Mouse (Mus musculus): ENCODE measurements at regions not wholly inside any gene's neighbourhood (a gene's known extent, or its start where the extent isn't known, plus 50 kb on each side); places are given as distances from the start of the nearest gene placed in this dataset.
A peak's percentile ranks its signal among the peaks of the same experiment; 100 is the strongest.

GRCm38 (mm10) chr17:79798361-79798760 lies 83.5 kb upstream of the Cyp1b1 start:
- peaks cover 14% of the 10 kb centered on the region; the same call in 1 of the 2 replicates for H3K4me1 ChIP-seq
- no peak overlapping the region for H3K9ac ChIP-seq
- 46% methylated on average over 6 of the region's 6 CpGs for WGBS
- no peaks in the 10 kb centered on the region for H3K36me3 ChIP-seq
- H3K27me3 ChIP-seq = no peaks in the 10 kb centered on the region
- H3K27ac ChIP-seq = no peak overlapping the region
- H3K4me2 ChIP-seq = no peak overlapping the region
- no peak for ATAC-seq (ENCODE audit: borderline replicate concordance, extremely low read depth, low FRiP score, low TSS enrichment)
- H3K4me3 ChIP-seq = no peak overlapping the region
- no peaks in the 10 kb centered on the region for H3K9me3 ChIP-seq

DNA sequence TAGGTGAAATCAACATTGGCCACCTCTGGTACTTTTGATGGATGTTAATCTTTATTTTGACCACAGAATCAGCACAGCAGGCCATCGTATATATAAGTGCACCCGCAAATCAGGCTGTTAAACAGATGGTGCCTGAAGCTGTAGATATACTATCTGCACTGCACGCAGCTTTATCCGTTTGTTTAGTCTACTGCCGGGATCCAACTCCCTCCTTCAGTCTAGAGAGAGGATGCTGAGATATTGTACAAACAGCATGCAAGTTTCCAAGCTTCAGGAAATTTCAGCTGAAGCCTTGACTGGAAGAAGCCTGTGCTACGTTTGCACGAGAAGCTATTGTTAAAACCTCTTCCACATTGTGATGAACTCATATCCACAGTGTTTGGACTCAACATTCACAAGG lies 75.3 kb upstream of the Cyp1b1 start:
- Histone ChIP-seq H3K27ac (peak overlapping the region; percentile 53; the same call in 1 of the 2 replicates), H3K4me2 (no peak overlapping the region), H3K27me3 (no peaks in the 10 kb centered on the region), H3K4me3 (no peak overlapping the region), H3K9me3 (no peaks in the 10 kb centered on the region), H3K36me3 (no peaks in the 10 kb centered on the region), H3K4me1 (peaks cover 16% of the 10 kb centered on the region), H3K9ac (no peak overlapping the region)
- peak; percentile 64; the same call in 1 of the 2 replicates for ATAC-seq (ENCODE audit: borderline replicate concordance, extremely low read depth, low FRiP score, low TSS enrichment)
- 18% methylated on average over 7 of the region's 7 CpGs for WGBS

- no peaks in the 10 kb centered on the region for H3K9me3 ChIP-seq
- peaks cover 16% of the 10 kb centered on the region for H3K4me1 ChIP-seq
- no peak overlapping the region for H3K4me2 ChIP-seq
- no peak overlapping the region for H3K4me3 ChIP-seq
- ATAC-seq (ENCODE audit: borderline replicate concordance, extremely low read depth, low FRiP score, low TSS enrichment) = no peak
- WGBS = 41% methylated on average over 2 of the region's 2 CpGs
- H3K9ac ChIP-seq = no peak overlapping the region
- peak overlapping the region; percentile 45 for H3K27ac ChIP-seq
- no peaks in the 10 kb centered on the region for H3K36me3 ChIP-seq
- no peaks in the 10 kb centered on the region for H3K27me3 ChIP-seq
These were observed 72.3 kb upstream of the Cyp1b1 start for GRCm38 (mm10) chr17:79787201-79787600.

DNA sequence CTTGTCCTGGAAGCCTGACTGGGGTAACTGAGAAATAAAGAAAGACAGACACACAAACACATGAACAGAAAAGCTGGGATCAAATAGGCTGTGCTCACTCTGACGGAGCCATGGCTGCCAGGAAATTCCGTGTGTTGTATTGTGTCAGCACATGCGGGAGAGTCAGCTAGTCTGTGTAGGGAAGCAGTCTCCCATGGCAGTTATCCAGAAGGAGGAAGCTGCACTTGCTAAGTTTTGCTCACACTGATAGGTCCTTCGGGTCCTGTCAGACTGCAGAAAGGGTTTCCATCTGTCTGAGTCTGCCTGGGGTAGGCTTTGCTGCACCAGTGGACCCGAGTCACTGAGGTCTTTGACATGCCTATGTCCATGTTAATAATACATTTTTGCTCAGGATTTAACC lies 71.8 kb upstream of the Cyp1b1 start:
- peak overlapping the region; percentile 45 for H3K27ac ChIP-seq
- WGBS = 55% methylated on average over 5 of the region's 5 CpGs

GRCm38 (mm10) chr17:79786270-79786669 lies 71.4 kb upstream of the Cyp1b1 start:
- WGBS = 87% methylated on average over 5 of the region's 5 CpGs
- H3K27ac ChIP-seq = 0 out of 2 replicates have a peak overlapping the region, but pooled peaks have one; percentile 45
- no peaks in the 10 kb centered on the region for H3K27me3 ChIP-seq
- H3K9me3 ChIP-seq = no peaks in the 10 kb centered on the region
- no peak for ATAC-seq (ENCODE audit: borderline replicate concordance, extremely low read depth, low FRiP score, low TSS enrichment)
- H3K36me3 ChIP-seq = no peaks in the 10 kb centered on the region
- H3K4me2 ChIP-seq = no peak overlapping the region
- H3K4me1 ChIP-seq = peaks cover 16% of the 10 kb centered on the region
- H3K9ac ChIP-seq = no peak overlapping the region
- H3K4me3 ChIP-seq = no peak overlapping the region

More for the DNA sequence above, 71.8 kb upstream of the Cyp1b1 start:
- H3K4me3 ChIP-seq = no peak overlapping the region
- peak; percentile 74; the same call in 1 of the 2 replicates for ATAC-seq (ENCODE audit: borderline replicate concordance, extremely low read depth, low FRiP score, low TSS enrichment)
- no peak overlapping the region for H3K9ac ChIP-seq
- no peaks in the 10 kb centered on the region for H3K27me3 ChIP-seq
- H3K4me2 ChIP-seq = no peak overlapping the region
- H3K9me3 ChIP-seq = no peaks in the 10 kb centered on the region
- H3K4me1 ChIP-seq = peaks cover 16% of the 10 kb centered on the region
- no peaks in the 10 kb centered on the region for H3K36me3 ChIP-seq

GRCm38 (mm10) chr17:79784256-79784870 lies 69.5 kb upstream of the Cyp1b1 start:
- Histone ChIP-seq H3K36me3 (no peaks in the 10 kb centered on the region), H3K9ac (no peak overlapping the region), H3K4me3 (no peak overlapping the region), H3K4me2 (no peak overlapping the region), H3K4me1 (peaks cover 10% of the 10 kb centered on the region), H3K9me3 (no peaks in the 10 kb centered on the region), H3K27me3 (no peaks in the 10 kb centered on the region), H3K27ac (no peak overlapping the region)
- 58% methylated on average over 6 of the region's 6 CpGs for WGBS
- ATAC-seq (ENCODE audit: borderline replicate concordance, extremely low read depth, low FRiP score, low TSS enrichment) = no peak

- Histone ChIP-seq H3K9me3 (no peaks in the 10 kb centered on the region), H3K4me2 (no peak overlapping the region), H3K9ac (no peak overlapping the region), H3K4me3 (no peak overlapping the region), H3K27me3 (no peaks in the 10 kb centered on the region), H3K4me1 (peaks cover 3% of the 10 kb centered on the region; the same call in 1 of the 2 replicates), H3K36me3 (no peaks in the 10 kb centered on the region), H3K27ac (no peak overlapping the region)
- no peak for ATAC-seq (ENCODE audit: borderline replicate concordance, extremely low read depth, low FRiP score, low TSS enrichment)
- WGBS = 79% methylated on average over 13 of the region's 13 CpGs
These were observed 67.1 kb upstream of the Cyp1b1 start for GRCm38 (mm10) chr17:79781733-79782663.

DNA sequence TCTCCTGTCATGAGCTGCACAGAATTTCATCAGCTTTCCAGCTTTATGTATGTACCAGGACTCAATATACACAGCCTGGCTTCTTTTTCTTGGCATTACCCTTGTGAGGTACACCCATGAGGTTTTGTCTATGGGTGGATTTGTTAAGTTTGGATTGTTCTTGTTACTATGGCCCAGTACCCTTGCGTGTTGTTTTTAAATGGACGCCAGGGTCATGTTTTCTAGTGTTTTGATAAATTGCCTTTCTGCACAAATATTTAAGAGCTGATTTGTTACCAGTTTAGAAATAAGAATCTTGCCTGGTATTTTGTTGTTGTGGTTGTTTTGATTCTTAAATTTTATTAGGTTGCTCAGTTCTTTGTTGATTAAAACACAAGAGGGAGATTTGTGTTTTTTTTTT lies 66.4 kb upstream of the Cyp1b1 start:
- H3K27ac ChIP-seq = no peak overlapping the region
- WGBS = 76% methylated on average over 2 of the region's 2 CpGs
- H3K36me3 ChIP-seq = no peaks in the 10 kb centered on the region

DNA sequence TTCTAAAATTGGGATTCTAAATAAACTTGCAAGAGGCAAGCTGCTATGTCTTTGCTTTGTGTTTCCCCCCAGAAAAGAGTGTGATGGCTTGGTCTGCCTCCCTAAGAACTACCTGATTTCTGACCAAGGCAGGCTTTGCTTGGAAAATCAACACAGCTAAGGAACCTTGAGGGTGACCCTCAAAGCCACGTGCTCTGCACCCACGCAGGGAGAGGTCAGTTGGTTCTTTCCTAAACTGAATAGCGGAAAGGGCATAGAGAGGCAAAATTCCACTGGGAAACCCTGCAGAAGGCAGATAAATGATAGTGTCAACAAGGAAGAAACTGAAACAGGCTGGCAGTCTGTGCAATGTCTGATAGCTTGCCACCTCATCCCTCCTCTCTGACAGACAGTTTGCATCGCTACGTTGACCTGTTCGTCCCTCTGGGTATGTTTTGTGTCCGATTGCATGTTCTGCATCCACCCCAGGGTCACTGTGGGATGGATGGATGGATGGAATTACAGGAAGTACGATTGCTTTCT lies 63.1 kb upstream of the Cyp1b1 start:
- Histone ChIP-seq H3K36me3 (no peaks in the 10 kb centered on the region), H3K27ac (no peak overlapping the region), H3K9ac (no peak overlapping the region), H3K4me3 (no peak overlapping the region), H3K27me3 (no peaks in the 10 kb centered on the region), H3K4me2 (no peak overlapping the region), H3K9me3 (no peaks in the 10 kb centered on the region), H3K4me1 (no peaks in the 10 kb centered on the region)
- 41% methylated on average over 8 of the region's 8 CpGs for WGBS
- ATAC-seq (ENCODE audit: borderline replicate concordance, extremely low read depth, low FRiP score, low TSS enrichment) = no peak

More for the DNA sequence above, 66.4 kb upstream of the Cyp1b1 start:
- H3K9ac ChIP-seq = no peak overlapping the region
- no peak for ATAC-seq (ENCODE audit: borderline replicate concordance, extremely low read depth, low FRiP score, low TSS enrichment)
- H3K4me1 ChIP-seq = no peaks in the 10 kb centered on the region
- no peaks in the 10 kb centered on the region for H3K27me3 ChIP-seq
- no peak overlapping the region for H3K4me3 ChIP-seq
- H3K4me2 ChIP-seq = no peak overlapping the region
- no peaks in the 10 kb centered on the region for H3K9me3 ChIP-seq

DNA sequence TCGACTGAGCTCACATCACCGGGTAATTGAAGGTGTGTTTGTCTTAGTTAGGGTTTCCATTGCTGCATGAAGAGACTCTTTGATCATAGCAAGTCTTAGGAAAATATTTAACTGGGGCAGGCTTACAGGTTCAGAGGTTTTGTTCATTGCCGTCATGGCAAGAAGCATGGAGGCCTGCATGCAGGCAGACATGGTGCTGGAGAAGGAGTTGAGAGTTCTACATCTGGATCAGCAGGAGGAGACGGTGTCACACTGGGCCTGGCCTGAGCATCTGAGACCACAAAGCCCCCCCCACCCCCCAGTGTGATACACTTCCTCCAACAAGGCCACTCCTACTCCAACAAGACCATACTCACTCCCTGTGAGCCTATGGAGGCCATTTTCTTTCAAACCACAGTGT lies 61.3 kb upstream of the Cyp1b1 start:
- H3K27ac ChIP-seq = no peak overlapping the region
- 67% methylated on average over 4 of the region's 4 CpGs for WGBS
- no peaks in the 10 kb centered on the region for H3K9me3 ChIP-seq
- H3K27me3 ChIP-seq = no peaks in the 10 kb centered on the region
- ATAC-seq (ENCODE audit: borderline replicate concordance, extremely low read depth, low FRiP score, low TSS enrichment) = no peak
- H3K9ac ChIP-seq = no peak overlapping the region
- H3K36me3 ChIP-seq = no peaks in the 10 kb centered on the region
- peaks cover 3% of the 10 kb centered on the region; the same call in 1 of the 2 replicates for H3K4me1 ChIP-seq
- H3K4me3 ChIP-seq = no peak overlapping the region
- H3K4me2 ChIP-seq = no peak overlapping the region

GRCm38 (mm10) chr17:79775216-79775615 lies 60.4 kb upstream of the Cyp1b1 start:
- Histone ChIP-seq H3K27ac (no peak overlapping the region), H3K36me3 (no peaks in the 10 kb centered on the region)
- WGBS = 29% methylated on average over 6 of the region's 6 CpGs

DNA sequence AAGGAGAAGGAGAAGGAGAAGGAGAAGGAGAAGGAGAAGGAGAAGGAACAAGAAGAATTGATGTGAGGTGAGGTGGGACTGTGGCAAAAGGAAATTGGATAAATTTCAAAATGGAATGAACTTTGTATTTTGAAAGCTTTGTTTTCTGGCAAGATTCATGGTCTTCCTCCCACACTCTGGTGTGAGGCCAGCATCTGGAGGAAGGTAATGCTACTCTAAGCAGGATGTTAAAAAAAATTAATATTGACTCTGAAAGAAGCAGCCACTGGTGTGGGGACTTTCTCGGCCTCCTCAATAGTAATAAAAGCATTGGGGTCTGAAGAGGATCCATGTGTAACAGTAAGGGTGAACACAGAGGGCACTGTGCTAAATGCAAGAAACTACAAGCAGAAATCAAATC lies 59.4 kb upstream of the Cyp1b1 start:
- Histone ChIP-seq H3K27me3 (no peaks in the 10 kb centered on the region), H3K36me3 (no peaks in the 10 kb centered on the region), H3K4me2 (no peak overlapping the region), H3K4me3 (no peak overlapping the region), H3K4me1 (peaks cover 3% of the 10 kb centered on the region; the same call in 1 of the 2 replicates), H3K9ac (no peak overlapping the region), H3K9me3 (no peaks in the 10 kb centered on the region), H3K27ac (no peak overlapping the region)
- no peak for ATAC-seq (ENCODE audit: borderline replicate concordance, extremely low read depth, low FRiP score, low TSS enrichment)
- WGBS = 59% methylated on average over 1 of the region's 1 CpGs

More at GRCm38 (mm10) chr17:79775216-79775615, 60.4 kb upstream of the Cyp1b1 start:
- Histone ChIP-seq H3K9ac (no peak overlapping the region), H3K4me3 (no peak overlapping the region), H3K4me1 (peaks cover 3% of the 10 kb centered on the region; the same call in 1 of the 2 replicates), H3K27me3 (no peaks in the 10 kb centered on the region), H3K4me2 (no peak overlapping the region), H3K9me3 (no peaks in the 10 kb centered on the region)
- no peak for ATAC-seq (ENCODE audit: borderline replicate concordance, extremely low read depth, low FRiP score, low TSS enrichment)
